Mouse (Mus musculus): ENCODE data around the gene Ccdc88b.

DNA sequence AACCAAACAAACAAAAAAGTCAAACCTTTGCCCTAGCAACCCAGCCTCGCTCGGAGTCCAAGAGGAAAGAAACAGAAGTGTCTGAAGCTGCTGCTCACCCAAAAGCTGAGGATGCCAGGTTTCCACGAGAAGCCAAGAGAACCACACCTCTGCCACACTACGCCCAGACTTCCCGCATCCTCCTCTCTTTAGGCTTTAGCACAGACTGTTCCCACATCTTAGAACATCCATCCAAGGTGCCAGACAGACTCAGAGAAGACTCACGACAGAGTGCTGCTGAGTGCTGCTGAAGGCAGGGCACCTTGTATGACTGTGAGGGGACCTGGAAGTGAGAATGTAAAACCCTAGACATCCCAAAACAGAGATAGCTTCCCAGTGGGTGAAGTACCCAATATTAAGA, 17.8 kb upstream of the Ccdc88b start:
- TF ChIP-seq TAL1 (IDR thresholded peaks at IDR 0.05; ENCODE audit: low read length) = no peak
- no peak for TF ChIP-seq GATA1 (IDR thresholded peaks at IDR 0.05; ENCODE audit: low read length)
